Mouse (Mus musculus) heart, postnatal 0 days (tissue): ENCODE measurements at regions not wholly inside any gene's neighbourhood (a gene's known extent, or its start where the extent isn't known, plus 50 kb on each side); places are given as distances from the start of the nearest gene placed in this dataset.

ENCODE experiments used
- ATAC-seq: fragments of 200-750 bp; cut with Nextera tagmentation; 2 replicates; pipeline ENCODE4 v1.8.0; 2017; ENCODE audit warnings: low read depth, moderate number of reproducible peaks, moderate library complexity; ENCODE audit not compliant: insufficient read depth
- DNase-seq: peaks from one replicate; pipeline ENCODE4 v3.0.0-alpha.2; 2016; ENCODE audit warnings: low spot score
- H3K27ac ChIP-seq: fragments of 300-500 bp; sonication (generic); 2 replicates; pipeline ENCODE4 v1.5.1; 2014; ENCODE audit warnings: low read depth, mild to moderate bottlenecking
- H3K27me3 ChIP-seq: fragments of 300-500 bp; sonication (generic); 2 replicates; pipeline ENCODE4 v1.6.1; 2014; ENCODE audit warnings: low read length, mixed read lengths; ENCODE audit not compliant: control insufficient read depth, insufficient read depth
- H3K36me3 ChIP-seq: fragments of 300-500 bp; sonication (generic); replicated peaks from 2 replicates; pipeline ENCODE4 v1.6.1; 2014; ENCODE audit warnings: low read length, mixed read lengths; ENCODE audit not compliant: control insufficient read depth, insufficient read depth
- H3K4me1 ChIP-seq: fragments of 300-500 bp; sonication (generic); 2 replicates; pipeline ENCODE4 v1.6.1; 2014; ENCODE audit warnings: antibody characterized with exemption; ENCODE audit not compliant: control insufficient read depth, insufficient read depth
- H3K4me2 ChIP-seq: fragments of 300-500 bp; sonication (generic); 2 replicates; pipeline ENCODE4 v1.6.1; 2014; ENCODE audit warnings: low read depth, mild to moderate bottlenecking, low read length, moderate library complexity
- H3K4me3 ChIP-seq: fragments of 300-500 bp; sonication (generic); 2 replicates; pipeline ENCODE4 v1.5.1; 2014; ENCODE audit warnings: low read depth, low read length
- H3K9ac ChIP-seq: fragments of 300-500 bp; sonication (generic); replicated peaks from 2 replicates; pipeline ENCODE4 v1.6.1; 2014; ENCODE audit warnings: low read depth, low read length, mixed read lengths
- H3K9me3 ChIP-seq: fragments of 300-500 bp; sonication (generic); replicated peaks from 2 replicates; pipeline ENCODE4 v1.6.1; 2016; ENCODE audit warnings: low read length; ENCODE audit not compliant: control insufficient read depth
- CTCF ChIP-seq: IDR thresholded peaks from 2 replicates; pipeline ENCODE4 v1.5.1; 2016; ENCODE audit warnings: antibody characterized with exemption, control low read depth, low read depth
- EP300 ChIP-seq: IDR thresholded peaks from 2 replicates; pipeline ENCODE4 v1.6.1; 2016; ENCODE audit warnings: antibody characterized with exemption, low read depth
- WGBS: fragments of 180-500 bp; shearing (Covaris S2); extraction: QIAGEN DNeasy Blood & Tissue Kit; methylation state at CpG from one replicate; pipeline ENCODE4 v1.1.7; 2014; 5-methylcytosine and 5-hydroxymethylcytosine counted together

DNA sequence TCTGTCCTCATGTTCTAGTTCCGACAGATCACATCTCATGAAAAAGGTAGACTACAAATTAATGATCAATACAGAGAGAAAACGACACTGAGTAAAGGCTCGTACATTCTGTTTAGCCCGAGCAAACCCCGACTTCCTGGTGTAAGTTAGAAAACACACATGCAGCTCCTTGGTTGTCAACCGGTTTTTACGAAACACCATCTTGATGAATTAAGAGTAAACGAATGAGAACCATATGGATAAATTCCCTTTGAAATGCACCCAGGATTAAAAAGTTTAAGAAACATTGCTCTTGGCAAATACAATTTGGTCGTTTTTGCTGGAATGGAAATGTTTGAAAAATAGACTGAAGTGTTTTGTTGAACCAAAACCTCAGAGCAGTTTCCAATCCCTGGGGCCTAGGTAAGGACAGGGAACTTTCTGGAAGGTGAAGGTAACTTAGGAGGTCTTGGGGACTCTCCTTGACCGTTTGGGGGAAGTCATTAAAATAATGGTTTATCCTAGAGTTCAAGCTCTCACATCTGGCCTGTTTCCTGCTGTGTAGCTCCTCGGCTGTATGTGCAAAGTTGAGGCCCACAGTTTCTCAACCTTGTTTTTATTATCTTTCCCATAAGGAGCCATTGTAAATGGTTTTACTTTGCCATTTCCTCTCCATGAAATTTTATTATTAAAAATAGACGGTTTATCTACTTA, 579.3 kb upstream of the Nr5a2 start:
- Histone ChIP-seq H3K36me3 (no peaks in the 10 kb centered on the region), H3K4me1 (no peaks in the 10 kb centered on the region; the same call in 1 of the 2 replicates), H3K4me3 (no peak overlapping the region), H3K27me3 (no peaks in the 10 kb centered on the region), H3K9me3 (no peaks in the 10 kb centered on the region), H3K27ac (no peak overlapping the region), H3K4me2 (no peak overlapping the region), H3K9ac (no peak overlapping the region)
- 75% methylated on average over 12 of the region's 12 CpGs for WGBS
- DNase-seq = no peak
- TF ChIP-seq EP300 (no peak), CTCF (no peak)
- no peak for ATAC-seq

DNA sequence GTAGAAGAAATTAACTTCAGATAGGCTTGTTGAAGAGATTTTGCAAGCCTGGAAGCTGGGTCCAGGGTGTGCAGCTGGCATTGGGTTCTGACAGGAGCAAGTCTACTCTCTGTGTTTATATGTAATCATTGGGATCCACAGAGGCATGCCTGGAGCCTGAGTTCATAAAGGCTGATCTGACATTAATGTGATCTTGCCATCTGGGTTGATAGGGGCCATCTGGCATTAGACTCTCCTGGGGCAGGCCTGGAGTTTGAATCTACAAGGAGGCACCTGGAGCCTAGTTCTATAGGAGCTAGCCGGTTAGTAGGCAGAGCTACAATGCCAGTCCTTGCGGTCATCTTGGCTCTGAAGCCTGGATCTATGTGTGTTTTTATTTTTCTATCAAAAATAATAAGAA, 554.5 kb upstream of the Nr5a2 start:
- Histone ChIP-seq H3K27me3 (no peaks in the 10 kb centered on the region), H3K9me3 (no peaks in the 10 kb centered on the region), H3K4me2 (no peak overlapping the region), H3K27ac (no peak overlapping the region), H3K36me3 (no peaks in the 10 kb centered on the region), H3K9ac (no peak overlapping the region), H3K4me3 (no peak overlapping the region), H3K4me1 (no peaks in the 10 kb centered on the region)
- TF ChIP-seq EP300 (no peak), CTCF (no peak)
- ATAC-seq (no peak), DNase-seq (no peak)
- WGBS = 93% methylated on average over 2 of the region's 2 CpGs

DNA sequence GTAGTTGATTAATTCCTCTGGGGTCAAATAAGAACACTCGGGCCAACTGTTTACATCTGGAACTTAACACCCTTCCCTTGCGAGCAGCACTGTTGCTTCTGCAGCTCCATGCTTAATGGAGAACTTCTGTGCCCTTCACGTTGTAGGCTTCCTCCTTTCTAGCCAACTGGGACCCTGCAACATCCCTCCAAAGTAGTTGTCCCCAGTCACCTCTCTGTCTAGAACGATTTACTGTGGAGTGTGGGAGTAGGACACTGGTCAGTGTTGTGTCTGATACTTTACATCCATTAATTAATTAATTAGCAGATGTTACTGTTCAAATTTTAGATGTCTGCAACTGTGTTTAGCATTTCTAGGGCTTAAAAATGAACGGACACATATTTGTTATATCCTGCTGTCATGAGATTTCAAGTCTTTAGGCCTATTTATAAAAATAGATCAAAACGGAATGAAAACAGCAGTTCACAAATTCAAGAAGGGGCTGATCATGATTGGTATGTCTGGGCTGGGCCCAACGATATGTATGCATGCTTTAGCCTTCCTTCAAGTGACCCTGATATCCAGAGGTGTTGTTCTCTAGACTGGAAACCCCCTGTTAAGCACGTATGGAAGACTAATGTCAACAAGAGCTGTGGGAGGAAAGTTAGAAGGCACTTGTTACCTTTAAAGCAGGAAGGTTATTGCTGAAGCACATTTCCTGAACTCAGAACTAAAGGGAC, 543.6 kb upstream of the Nr5a2 start:
- H3K27me3 ChIP-seq = no peaks in the 10 kb centered on the region
- no peak overlapping the region for H3K4me3 ChIP-seq
- ATAC-seq = no peak
- no peaks in the 10 kb centered on the region for H3K4me1 ChIP-seq
- no peak overlapping the region for H3K4me2 ChIP-seq
- H3K9me3 ChIP-seq = no peaks in the 10 kb centered on the region
- WGBS = 63% methylated on average over 8 of the region's 8 CpGs
- TF ChIP-seq CTCF (no peak), EP300 (no peak)
- no peak overlapping the region for H3K9ac ChIP-seq
- H3K27ac ChIP-seq = no peak overlapping the region
- no peaks in the 10 kb centered on the region for H3K36me3 ChIP-seq
- DNase-seq = no peak

DNA sequence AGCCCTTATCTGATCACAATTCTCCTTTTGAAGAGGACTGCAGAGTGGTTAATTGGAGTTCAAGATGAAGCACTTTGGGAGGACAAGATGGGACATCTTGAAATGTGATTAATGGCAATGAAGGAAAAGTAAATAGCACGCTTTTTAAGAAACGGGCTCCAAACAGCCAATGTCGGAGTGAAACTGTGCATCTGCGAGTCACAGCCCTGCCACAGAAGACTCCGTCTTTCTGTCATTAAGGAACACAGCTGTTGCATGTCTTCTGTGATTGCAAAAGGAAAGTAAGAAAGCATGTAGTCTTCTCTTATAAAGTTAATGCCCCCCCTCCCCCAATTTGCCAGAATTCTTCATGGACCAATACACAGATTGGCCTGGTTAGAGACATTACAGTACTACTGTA, 528.0 kb upstream of the Nr5a2 start:
- ATAC-seq = no peak
- Histone ChIP-seq H3K4me1 (no peaks in the 10 kb centered on the region), H3K4me2 (no peak overlapping the region), H3K27ac (no peak overlapping the region), H3K27me3 (no peaks in the 10 kb centered on the region), H3K9me3 (no peaks in the 10 kb centered on the region), H3K4me3 (no peak overlapping the region), H3K9ac (no peak overlapping the region), H3K36me3 (no peaks in the 10 kb centered on the region)
- DNase-seq = no peak
- WGBS = 68% methylated on average over 5 of the region's 5 CpGs
- no peak for TF ChIP-seq CTCF
- no peak for TF ChIP-seq EP300

DNA sequence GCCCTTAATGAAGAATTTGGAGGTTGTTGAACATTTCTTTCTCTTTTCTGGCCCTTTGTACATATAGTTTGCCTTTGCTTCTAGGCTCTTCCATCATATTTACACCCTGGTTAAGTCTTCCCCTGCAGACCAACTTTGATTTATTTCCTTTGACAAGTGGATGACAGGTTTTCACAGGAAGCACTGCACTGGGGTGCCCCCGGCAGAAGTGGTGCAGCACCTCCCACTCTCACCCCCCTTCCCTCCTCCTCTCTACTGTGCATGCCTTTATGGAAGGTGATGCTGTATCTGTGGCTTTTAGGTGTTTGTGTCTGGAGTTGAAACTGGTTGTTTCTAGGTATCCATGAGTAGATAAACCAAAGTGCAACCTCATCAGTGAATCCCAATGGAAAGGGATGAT, 518.2 kb upstream of the Nr5a2 start:
- H3K36me3 ChIP-seq = no peaks in the 10 kb centered on the region
- ATAC-seq (no peak), DNase-seq (no peak)
- H3K4me1 ChIP-seq = no peaks in the 10 kb centered on the region
- H3K9ac ChIP-seq = no peak overlapping the region
- no peaks in the 10 kb centered on the region for H3K9me3 ChIP-seq
- 27% methylated on average over 1 of the region's 1 CpGs for WGBS
- no peak overlapping the region for H3K27ac ChIP-seq
- H3K27me3 ChIP-seq = no peaks in the 10 kb centered on the region
- no peak for TF ChIP-seq CTCF
- no peak for TF ChIP-seq EP300
- no peak overlapping the region for H3K4me2 ChIP-seq
- H3K4me3 ChIP-seq = no peak overlapping the region
